Mouse (Mus musculus): Measurements from ENCODE around the gene Mutyh. TPM values are rescaled to one million over a fixed set of nuclear protein-coding genes. Genes with fewer than 3 reads are reported as not detected.

Mutyh gene
- polyA plus RNA-seq, 1 experiment from 2014 or later: 18.9 TPM

- Histone ChIP-seq H3K27ac (no peak overlapping the region), H3K36me3 (no peaks in the 10 kb centered on the region), H3K4me2 (no peak overlapping the region), H3K27me3 (no peaks in the 10 kb centered on the region; the same call in 1 of the 2 replicates), H3K9ac (no peak overlapping the region), H3K9me3 (replicated peaks) (no peaks in the 10 kb centered on the region), H3K4me1 (no peaks in the 10 kb centered on the region), H3K4me3 (replicated peaks) (no peak overlapping the region)
- ATAC-seq (replicated peaks; ENCODE audit: low FRiP score): no peak
- WGBS: 39% methylated on average over 8 of the region's 8 CpGs
Measured at GRCm38 (mm10) chr4:116862023-116862422, 54.5 kb downstream of the Mutyh start.

Other genes with a start within 250 kb of the Mutyh start
- gene Ccdc17, start 211.1 kb upstream of the Mutyh start, polyA plus RNA-seq (2015; fragmentation: Nextera tagmentation; extraction: Ambion mirVana): 3.6 and 4.8 TPM in 2 replicates
- 175 and 180 TPM in 2 replicates for gene Nasp, start 179.8 kb upstream of the Mutyh start, polyA plus RNA-seq (2015; fragmentation: Nextera tagmentation; extraction: Ambion mirVana)
- 721 and 765 TPM in 2 replicates for gene Akr1a1, start 156.0 kb upstream of the Mutyh start, polyA plus RNA-seq (2015; fragmentation: Nextera tagmentation; extraction: Ambion mirVana)
- 1,497 and 1,602 TPM in 2 replicates for gene Prdx1, start 122.2 kb upstream of the Mutyh start, polyA plus RNA-seq (2015; fragmentation: Nextera tagmentation; extraction: Ambion mirVana)
- 27.2 and 27.9 TPM in 2 replicates for gene Mmachc, start 99.3 kb upstream of the Mutyh start, polyA plus RNA-seq (2015; fragmentation: Nextera tagmentation; extraction: Ambion mirVana)
- 30.3 and 31.7 TPM in 2 replicates for gene Ccdc163, start 99.2 kb upstream of the Mutyh start, polyA plus RNA-seq (2015; fragmentation: Nextera tagmentation; extraction: Ambion mirVana)
- 7.6 and 7.7 TPM in 2 replicates for gene Tesk2, start 86.8 kb upstream of the Mutyh start, polyA plus RNA-seq (2015; fragmentation: Nextera tagmentation; extraction: Ambion mirVana)
- 38.1 and 39.8 TPM in 2 replicates for gene Toe1, start 83 bp upstream of the Mutyh start, polyA plus RNA-seq (2015; fragmentation: Nextera tagmentation; extraction: Ambion mirVana)
- 1.1 and 1.6 TPM in 2 replicates for gene Hpdl, start 14.0 kb downstream of the Mutyh start, polyA plus RNA-seq (2015; fragmentation: Nextera tagmentation; extraction: Ambion mirVana)
- gene Zswim5, start 69.7 kb downstream of the Mutyh start, polyA plus RNA-seq (2015; fragmentation: Nextera tagmentation; extraction: Ambion mirVana): 1.7 TPM in 2 replicates
- 102 and 111 TPM in 2 replicates for gene Urod, start 186.7 kb downstream of the Mutyh start, polyA plus RNA-seq (2015; fragmentation: Nextera tagmentation; extraction: Ambion mirVana)
- 9.0 and 10.2 TPM in 2 replicates for gene Hectd3, start 187.6 kb downstream of the Mutyh start, polyA plus RNA-seq (2015; fragmentation: Nextera tagmentation; extraction: Ambion mirVana)
- 44.6 and 49.6 TPM in 2 replicates for gene Eif2b3, start 211.7 kb downstream of the Mutyh start, polyA plus RNA-seq (2015; fragmentation: Nextera tagmentation; extraction: Ambion mirVana)

Measured in kidney, embryonic 15.5 days (tissue).